Mouse (Mus musculus) midbrain, embryonic 10.5 days (tissue): ENCODE data around the gene Nrl. TPM values are rescaled to one million over a fixed set of nuclear protein-coding genes. Genes with fewer than 3 reads are reported as not detected.

ENCODE experiments used
- DNase-seq: peaks from one replicate; pipeline ENCODE4 v3.0.0-alpha.2; 2017; ENCODE audit warnings: low spot score
- H3K27ac ChIP-seq: fragments of 300-500 bp; sonication (generic); replicated peaks from 2 replicates; pipeline ENCODE4 v1.5.1; 2016; ENCODE audit warnings: mild to moderate bottlenecking
- H3K27me3 ChIP-seq: fragments of 300-500 bp; sonication (generic); 2 replicates; pipeline ENCODE4 v1.6.1; 2016; ENCODE audit warnings: low read depth, mild to moderate bottlenecking; ENCODE audit not compliant: poor library complexity, severe bottlenecking
- H3K36me3 ChIP-seq: fragments of 300-500 bp; sonication (generic); 2 replicates; pipeline ENCODE4 v1.6.1; 2016; ENCODE audit warnings: mild to moderate bottlenecking, moderate library complexity
- H3K4me1 ChIP-seq: fragments of 300-500 bp; sonication (generic); 2 replicates; pipeline ENCODE4 v1.6.1; 2016
- H3K4me3 ChIP-seq: fragments of 300-500 bp; sonication (generic); 2 replicates; pipeline ENCODE4 v1.5.1; 2016; ENCODE audit warnings: mild to moderate bottlenecking, moderate library complexity
- H3K9me3 ChIP-seq: fragments of 300-500 bp; sonication (generic); replicated peaks from 2 replicates; pipeline ENCODE4 v1.6.1; 2016; ENCODE audit warnings: mild to moderate bottlenecking
- WGBS: fragments of 180-500 bp; shearing (Covaris S2); methylation state at CpG from one replicate; pipeline ENCODE4 v1.1.7; 2016; 5-methylcytosine and 5-hydroxymethylcytosine counted together
- polyA plus RNA-seq: library from polyadenylated mRNA; unstranded; fragments of >200 nt; fragmentation: Nextera tagmentation; extraction: Ambion mirVana; gene quantifications from 2 replicates; pipeline ENCODE4 v1.2.1, GENCODE M21; 2016

Nrl gene
- polyA plus RNA-seq, 1 experiment from 2014 or later, result not detected

- H3K4me1 ChIP-seq, result peaks cover 18% of the 10 kb centered on the region
- 77% methylated on average over 20 of the region's 20 CpGs for WGBS
- peaks cover 69% of the 10 kb centered on the region for H3K36me3 ChIP-seq
- no peak for DNase-seq
- H3K27me3 ChIP-seq, result 0 out of 2 replicates have a peak, but pooled peaks cover 4% of the 10 kb centered on the region
- H3K9me3 ChIP-seq, result no peaks in the 10 kb centered on the region
- no peak overlapping the region for H3K27ac ChIP-seq
- H3K4me3 ChIP-seq, result no peak overlapping the region
Observed at GRCm38 (mm10) chr14:55495509-55496240, 29.1 kb downstream of the Nrl start.

- Histone ChIP-seq H3K27me3 (peaks cover 4% of the 10 kb centered on the region; the same call in 1 of the 2 replicates), H3K27ac (peak overlapping the region; percentile 92), H3K4me3 (peak overlapping the region; percentile 89), H3K9me3 (no peaks in the 10 kb centered on the region), H3K4me1 (peaks cover 24% of the 10 kb centered on the region), H3K36me3 (peaks cover 44% of the 10 kb centered on the region)
- WGBS, result 55% methylated on average over 3 of the region's 3 CpGs
- DNase-seq, result no peak
Observed at GRCm38 (mm10) chr14:55492103-55492502, 32.7 kb downstream of the Nrl start.

GRCm38 (mm10) chr14:55491291-55491833 lies 33.4 kb downstream of the Nrl start:
- Histone ChIP-seq H3K27me3 (no peaks in the 10 kb centered on the region; the same call in 1 of the 2 replicates), H3K36me3 (peaks cover 40% of the 10 kb centered on the region), H3K4me1 (peaks cover 24% of the 10 kb centered on the region), H3K4me3 (peak overlapping the region; percentile 89), H3K9me3 (no peaks in the 10 kb centered on the region), H3K27ac (peak overlapping the region; percentile 92)
- DNase-seq, result peak; percentile 83
- WGBS, result under 1% methylated on average over 30 of the region's 30 CpGs

DNA sequence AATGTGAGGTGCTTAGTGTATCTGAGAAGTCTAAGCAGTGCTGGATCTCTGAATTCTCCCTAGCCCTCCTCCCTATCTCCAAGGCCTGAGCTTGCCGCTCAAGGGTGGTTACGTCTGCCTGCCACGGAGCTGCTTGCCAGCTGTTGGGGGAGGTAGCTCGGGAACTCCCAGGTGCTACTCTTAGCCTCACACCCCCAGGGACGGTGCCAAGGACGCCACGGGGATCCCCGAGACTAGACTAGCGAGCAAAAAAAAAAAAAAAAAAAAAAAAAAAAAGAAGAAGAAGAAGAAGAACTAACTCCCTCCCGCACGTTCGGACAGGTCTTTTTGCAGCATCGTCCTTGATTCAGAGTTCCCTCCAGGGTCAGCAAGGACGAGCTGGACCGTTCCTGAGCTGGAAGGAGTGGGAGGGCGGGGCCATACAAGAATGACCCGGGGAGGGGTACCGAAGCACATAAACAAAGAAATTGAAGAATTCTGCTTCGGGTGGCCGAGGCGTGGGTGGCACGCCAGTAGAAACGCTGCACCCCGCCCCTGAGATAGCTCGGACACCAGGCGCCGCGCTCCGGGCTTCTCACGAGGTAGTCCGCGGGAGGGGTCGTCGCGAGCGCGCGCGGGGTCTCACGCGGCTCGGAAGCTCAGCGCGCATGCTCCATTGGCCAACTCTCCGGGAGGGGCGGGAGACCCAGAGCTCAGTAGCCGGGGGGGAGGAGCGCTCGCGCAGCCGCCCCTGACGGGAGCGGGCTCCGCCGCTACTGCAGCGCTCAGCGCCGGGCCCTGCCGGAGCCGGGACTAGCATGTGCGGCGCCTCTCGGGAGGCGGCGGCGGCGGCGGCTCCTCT lies 34.2 kb downstream of the Nrl start, which contains the start of gene Carmil3:
Gene Carmil3 (plus strand): TSS at position 291 of the 841 bp plus-strand sequence.
- Histone ChIP-seq H3K9me3 (no peaks in the 10 kb centered on the region), H3K27me3 (no peaks in the 10 kb centered on the region; the same call in 1 of the 2 replicates), H3K4me3 (peak within 1 kb of the TSS; percentile 89), H3K27ac (peak within 1 kb of the TSS; percentile 92), H3K4me1 (peaks cover 24% of the 10 kb centered on the region), H3K36me3 (peaks cover 39% of the 10 kb centered on the region)
- DNase-seq, result peak; percentile 82
- WGBS, result under 1% methylated on average over 67 of the region's 68 CpGs

- Histone ChIP-seq H3K4me1 (peaks cover 14% of the 10 kb centered on the region), H3K4me3 (no peak overlapping the region), H3K36me3 (peaks cover 13% of the 10 kb centered on the region), H3K27ac (no peak overlapping the region), H3K9me3 (no peaks in the 10 kb centered on the region), H3K27me3 (no peaks in the 10 kb centered on the region; the same call in 1 of the 2 replicates)
- 91% methylated on average over 8 of the region's 8 CpGs for WGBS
- DNase-seq, result no peak
Observed at GRCm38 (mm10) chr14:55486836-55487235, 37.9 kb downstream of the Nrl start.

- Histone ChIP-seq H3K27me3 (no peaks in the 10 kb centered on the region), H3K4me1 (no peaks in the 10 kb centered on the region), H3K9me3 (no peaks in the 10 kb centered on the region), H3K27ac (no peak overlapping the region), H3K36me3 (peaks cover 13% of the 10 kb centered on the region), H3K4me3 (no peak overlapping the region)
- DNase-seq, result no peak
- WGBS, result 85% methylated on average over 5 of the region's 5 CpGs
Observed at GRCm38 (mm10) chr14:55484430-55485085, 40.2 kb downstream of the Nrl start.

GRCm38 (mm10) chr14:55479629-55480028 lies 45.2 kb downstream of the Nrl start:
- Histone ChIP-seq H3K27me3 (no peaks in the 10 kb centered on the region), H3K9me3 (no peaks in the 10 kb centered on the region), H3K27ac (no peak overlapping the region), H3K36me3 (no peaks in the 10 kb centered on the region), H3K4me1 (peaks cover 16% of the 10 kb centered on the region), H3K4me3 (0 out of 2 replicates have a peak overlapping the region, but pooled peaks have one; percentile 72)
- no peak for DNase-seq
- WGBS, result 95% methylated on average over 10 of the region's 10 CpGs

- DNase-seq, result peak; percentile 81
- Histone ChIP-seq H3K36me3 (no peaks in the 10 kb centered on the region), H3K4me1 (peaks cover 16% of the 10 kb centered on the region), H3K9me3 (no peaks in the 10 kb centered on the region), H3K27me3 (no peaks in the 10 kb centered on the region), H3K4me3 (peak within 1 kb of the TSS; percentile 72), H3K27ac (peak within 1 kb of the TSS; percentile 92)
- WGBS, result 1% methylated on average over 38 of the region's 38 CpGs
Observed at GRCm38 (mm10) chr14:55478651-55479599, 45.9 kb downstream of the Nrl start, which contains the start of gene Dhrs4. Gene Dhrs4, plus strand, starts transcription at chr14:55478758.

DNA sequence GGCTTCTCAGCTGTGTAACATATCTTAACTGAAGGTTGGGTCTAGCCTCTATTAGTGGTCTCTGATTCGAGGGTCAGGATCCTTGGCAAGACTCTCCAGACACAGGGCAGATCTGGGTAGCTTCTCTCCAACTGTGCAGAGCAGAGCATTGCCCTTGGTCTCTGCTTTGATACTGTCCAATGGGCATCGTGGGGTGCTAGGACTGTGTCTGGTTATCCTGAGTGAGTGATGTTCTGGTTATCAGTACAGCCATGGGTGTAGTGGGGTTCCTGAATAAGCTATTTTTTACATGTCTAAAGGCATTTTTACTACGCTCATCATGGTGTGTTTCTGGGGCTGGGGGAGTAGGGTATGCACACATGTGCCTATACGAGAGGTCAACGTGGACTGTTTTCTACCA lies 47.0 kb downstream of the Nrl start:
- H3K4me1 ChIP-seq, result peaks cover 16% of the 10 kb centered on the region
- DNase-seq, result no peak

GRCm38 (mm10) chr14:55477421-55477820 lies 47.4 kb downstream of the Nrl start:
- DNase-seq, result no peak
- no peaks in the 10 kb centered on the region for H3K27me3 ChIP-seq
- no peak overlapping the region for H3K27ac ChIP-seq
- no peaks in the 10 kb centered on the region for H3K9me3 ChIP-seq
- no peaks in the 10 kb centered on the region for H3K36me3 ChIP-seq
- H3K4me3 ChIP-seq, result no peak overlapping the region
- peaks cover 16% of the 10 kb centered on the region for H3K4me1 ChIP-seq
- WGBS, result 92% methylated on average over 1 of the region's 1 CpGs

More for the DNA sequence above, 47.0 kb downstream of the Nrl start:
- WGBS, result 92% methylated on average over 5 of the region's 5 CpGs
- Histone ChIP-seq H3K4me3 (peak overlapping the region; percentile 72), H3K36me3 (no peaks in the 10 kb centered on the region), H3K9me3 (no peaks in the 10 kb centered on the region), H3K27ac (no peak overlapping the region), H3K27me3 (no peaks in the 10 kb centered on the region)

- no peak overlapping the region for H3K4me3 ChIP-seq
- H3K27me3 ChIP-seq, result no peaks in the 10 kb centered on the region
- H3K27ac ChIP-seq, result no peak overlapping the region
- peaks cover 27% of the 10 kb centered on the region for H3K4me1 ChIP-seq
- H3K9me3 ChIP-seq, result no peaks in the 10 kb centered on the region
- DNase-seq, result no peak
- WGBS, result 51% methylated on average over 2 of the region's 2 CpGs
- H3K36me3 ChIP-seq, result no peaks in the 10 kb centered on the region
Observed at GRCm38 (mm10) chr14:55475654-55476053, 49.1 kb downstream of the Nrl start.
